Mouse (Mus musculus): ENCODE measurements at regions not wholly inside any gene's neighbourhood (a gene's known extent, or its start where the extent isn't known, plus 50 kb on each side); places are given as distances from the start of the nearest gene placed in this dataset.

DNA sequence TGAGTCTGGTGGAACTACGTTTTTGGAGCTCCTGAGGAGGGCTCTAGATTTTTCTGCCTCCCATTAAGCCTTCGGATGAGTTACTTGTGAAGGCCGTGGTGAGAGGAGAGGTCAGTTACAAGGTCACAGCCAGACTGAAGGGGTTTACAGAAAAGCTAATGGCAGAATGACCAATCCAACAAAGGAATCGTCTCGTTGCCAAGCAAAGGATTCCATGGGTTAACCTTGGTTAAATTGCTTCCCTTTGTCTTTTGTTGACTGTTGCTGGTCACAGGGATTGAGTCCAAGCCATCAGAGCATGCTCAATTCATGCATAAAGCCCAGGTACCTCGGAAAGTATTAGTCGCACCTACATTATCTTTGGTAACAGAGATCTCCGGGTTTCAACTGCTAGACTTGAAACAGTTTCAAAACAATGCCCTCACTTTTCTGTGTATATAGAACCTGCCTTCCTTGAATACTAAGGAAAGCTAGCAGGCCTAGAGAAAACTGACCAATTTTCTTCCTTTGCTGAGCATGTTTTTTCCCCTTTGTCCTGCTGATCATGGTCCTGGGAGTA is 100.3 kb downstream of the Etaa1 start:
- H3K9ac ChIP-seq (ENCODE audit: low read depth, low read length, severe bottlenecking), result no peak overlapping the region
- no peak overlapping the region for H3K27ac ChIP-seq (replicated peaks; ENCODE audit: low read depth, low read length)
- DNase-seq (ENCODE audit: low spot score), result no peak
- no peaks in the 10 kb centered on the region for H3K9me3 ChIP-seq (ENCODE audit: control insufficient read depth, low read length)
- no peak for ATAC-seq (ENCODE audit: low FRiP score, low read depth)
- H3K4me3 ChIP-seq (replicated peaks; ENCODE audit: low read length), result no peak overlapping the region
- WGBS, result 81% methylated on average over 8 of the region's 8 CpGs
- no peak overlapping the region for H3K4me2 ChIP-seq (replicated peaks; ENCODE audit: low read depth, low read length, severe bottlenecking)
- no peaks in the 10 kb centered on the region for H3K4me1 ChIP-seq (ENCODE audit: control insufficient read depth, insufficient read depth, low read length)
- H3K27me3 ChIP-seq (ENCODE audit: control insufficient read depth, insufficient read depth, low read length), result no peaks in the 10 kb centered on the region
- no peak for TF ChIP-seq POLR2A (IDR thresholded peaks at IDR 0.05; ENCODE audit: borderline replicate concordance, extremely low read depth, insufficient read depth, insufficient read length)
- no peaks in the 10 kb centered on the region for H3K36me3 ChIP-seq (ENCODE audit: control insufficient read depth, insufficient read depth, low read length)

DNA sequence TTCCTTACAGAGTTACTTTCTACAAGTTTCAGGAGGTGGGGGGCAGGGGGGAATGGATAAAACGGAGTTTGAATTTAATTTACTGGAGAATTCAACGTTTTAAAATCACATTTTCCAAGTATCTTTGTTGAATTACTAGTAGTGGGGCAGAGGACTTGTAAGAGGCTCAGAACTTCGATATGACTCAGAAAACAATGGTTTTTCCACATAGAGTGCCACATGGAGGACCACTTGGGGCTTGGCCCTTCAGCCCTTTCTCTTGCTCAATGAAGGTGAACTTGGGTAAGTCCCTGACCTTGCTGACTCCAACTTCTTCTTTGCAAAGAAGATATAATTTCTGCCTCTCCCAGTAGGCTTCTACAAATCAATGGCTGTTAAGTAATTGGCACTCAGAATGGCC is 99.8 kb downstream of the Etaa1 start:
- 57% methylated on average over 3 of the region's 3 CpGs for WGBS
- no peak for TF ChIP-seq POLR2A (IDR thresholded peaks at IDR 0.05; ENCODE audit: borderline replicate concordance, extremely low read depth, insufficient read depth, insufficient read length)
- no peaks in the 10 kb centered on the region for H3K9me3 ChIP-seq (ENCODE audit: control insufficient read depth, low read length)
- no peak for ATAC-seq (ENCODE audit: low FRiP score, low read depth)
- H3K4me2 ChIP-seq (replicated peaks; ENCODE audit: low read depth, low read length, severe bottlenecking), result no peak overlapping the region
- no peak overlapping the region for H3K9ac ChIP-seq (ENCODE audit: low read depth, low read length, severe bottlenecking)
- no peaks in the 10 kb centered on the region for H3K4me1 ChIP-seq (ENCODE audit: control insufficient read depth, insufficient read depth, low read length)
- H3K4me3 ChIP-seq (replicated peaks; ENCODE audit: low read length), result no peak overlapping the region
- no peaks in the 10 kb centered on the region for H3K27me3 ChIP-seq (ENCODE audit: control insufficient read depth, insufficient read depth, low read length)
- no peaks in the 10 kb centered on the region for H3K36me3 ChIP-seq (ENCODE audit: control insufficient read depth, insufficient read depth, low read length)
- no peak overlapping the region for H3K27ac ChIP-seq (replicated peaks; ENCODE audit: low read depth, low read length)
- DNase-seq (ENCODE audit: low spot score), result no peak

DNA sequence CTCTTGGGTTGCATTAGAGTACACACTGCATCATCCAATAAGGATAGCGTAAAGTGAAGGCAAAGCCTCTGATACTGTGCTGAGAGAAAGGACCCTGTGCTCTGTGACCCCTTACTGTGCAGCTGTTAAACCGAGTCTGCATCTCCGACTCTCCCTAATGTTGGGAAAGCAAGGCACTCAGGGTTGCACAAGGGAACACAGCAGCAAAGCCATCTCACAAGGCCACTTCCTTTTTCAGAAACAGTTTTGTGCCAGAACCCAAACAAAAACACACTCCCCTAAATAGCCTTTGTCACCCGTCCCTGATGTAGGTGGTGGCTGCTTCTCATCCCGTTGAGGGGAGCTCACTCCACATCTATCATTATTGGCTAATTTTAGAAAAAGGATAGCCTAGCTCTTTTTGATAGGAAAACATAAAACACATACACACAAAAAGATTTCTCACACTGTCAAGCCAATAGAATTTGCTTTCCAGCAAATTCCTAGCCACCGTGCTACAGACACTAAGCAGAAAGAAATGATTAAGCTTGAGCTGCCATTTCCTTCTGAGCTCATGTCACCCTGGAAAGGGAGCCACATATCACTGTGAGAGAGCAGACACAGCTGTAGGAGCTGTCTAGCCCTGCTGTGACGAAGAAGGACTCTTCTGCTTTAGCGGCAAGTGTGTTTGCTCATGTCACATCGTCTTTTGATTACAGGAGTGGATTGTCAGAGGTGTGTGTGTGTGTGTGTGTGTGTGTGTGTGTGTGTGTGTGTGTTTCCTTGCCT is 94.1 kb downstream of the Etaa1 start:
- Histone ChIP-seq H3K9me3 (ENCODE audit: control insufficient read depth, low read length) (no peaks in the 10 kb centered on the region), H3K9ac (ENCODE audit: low read depth, low read length, severe bottlenecking) (no peak overlapping the region), H3K36me3 (ENCODE audit: control insufficient read depth, insufficient read depth, low read length) (no peaks in the 10 kb centered on the region), H3K27ac (replicated peaks; ENCODE audit: low read depth, low read length) (no peak overlapping the region), H3K27me3 (ENCODE audit: control insufficient read depth, insufficient read depth, low read length) (no peaks in the 10 kb centered on the region), H3K4me2 (replicated peaks; ENCODE audit: low read depth, low read length, severe bottlenecking) (no peak overlapping the region), H3K4me3 (replicated peaks; ENCODE audit: low read length) (no peak overlapping the region), H3K4me1 (ENCODE audit: control insufficient read depth, insufficient read depth, low read length) (no peaks in the 10 kb centered on the region)
- DNase-seq (ENCODE audit: low spot score) (no peak), ATAC-seq (ENCODE audit: low FRiP score, low read depth) (no peak)
- TF ChIP-seq POLR2A (IDR thresholded peaks at IDR 0.05; ENCODE audit: borderline replicate concordance, extremely low read depth, insufficient read depth, insufficient read length), result no peak
- WGBS, result 45% methylated on average over 9 of the region's 9 CpGs

DNA sequence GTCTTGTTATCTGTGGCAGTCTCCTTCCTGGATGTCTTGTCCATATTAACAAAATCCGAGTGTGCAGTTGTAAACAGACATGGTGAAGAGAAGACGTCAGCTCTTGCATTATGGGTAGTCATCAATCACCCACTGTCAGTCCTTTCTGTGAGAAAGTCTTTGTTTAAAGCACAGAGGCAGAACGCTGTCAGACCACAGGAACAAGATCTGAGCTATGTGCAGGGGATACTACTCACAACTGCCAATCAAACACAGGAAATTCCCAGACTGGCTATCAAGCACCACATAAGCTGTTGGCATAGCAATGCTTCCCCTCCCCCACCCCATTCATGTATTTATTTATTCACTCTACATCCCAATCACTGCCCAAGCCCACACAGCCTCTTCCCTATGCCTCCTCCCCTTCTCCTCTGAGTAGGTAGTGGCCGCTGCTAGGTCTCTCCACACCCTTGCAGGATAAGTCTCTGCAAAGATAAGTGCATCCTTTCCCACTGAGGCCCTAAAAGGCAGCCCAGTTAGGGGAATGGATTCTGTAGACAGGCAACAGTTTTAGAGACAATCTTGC is 88.8 kb downstream of the Etaa1 start:
- no peak overlapping the region for H3K27ac ChIP-seq (replicated peaks; ENCODE audit: low read depth, low read length)
- 35% methylated on average over 4 of the region's 4 CpGs for WGBS
- no peaks in the 10 kb centered on the region for H3K4me1 ChIP-seq (ENCODE audit: control insufficient read depth, insufficient read depth, low read length)
- no peak overlapping the region for H3K4me2 ChIP-seq (replicated peaks; ENCODE audit: low read depth, low read length, severe bottlenecking)
- no peaks in the 10 kb centered on the region for H3K9me3 ChIP-seq (ENCODE audit: control insufficient read depth, low read length)
- DNase-seq (ENCODE audit: low spot score), result no peak
- no peak for TF ChIP-seq POLR2A (IDR thresholded peaks at IDR 0.05; ENCODE audit: borderline replicate concordance, extremely low read depth, insufficient read depth, insufficient read length)
- no peaks in the 10 kb centered on the region for H3K27me3 ChIP-seq (ENCODE audit: control insufficient read depth, insufficient read depth, low read length)
- ATAC-seq (ENCODE audit: low FRiP score, low read depth), result no peak
- H3K9ac ChIP-seq (ENCODE audit: low read depth, low read length, severe bottlenecking), result no peak overlapping the region
- H3K4me3 ChIP-seq (replicated peaks; ENCODE audit: low read length), result no peak overlapping the region
- H3K36me3 ChIP-seq (ENCODE audit: control insufficient read depth, insufficient read depth, low read length), result no peaks in the 10 kb centered on the region

DNA sequence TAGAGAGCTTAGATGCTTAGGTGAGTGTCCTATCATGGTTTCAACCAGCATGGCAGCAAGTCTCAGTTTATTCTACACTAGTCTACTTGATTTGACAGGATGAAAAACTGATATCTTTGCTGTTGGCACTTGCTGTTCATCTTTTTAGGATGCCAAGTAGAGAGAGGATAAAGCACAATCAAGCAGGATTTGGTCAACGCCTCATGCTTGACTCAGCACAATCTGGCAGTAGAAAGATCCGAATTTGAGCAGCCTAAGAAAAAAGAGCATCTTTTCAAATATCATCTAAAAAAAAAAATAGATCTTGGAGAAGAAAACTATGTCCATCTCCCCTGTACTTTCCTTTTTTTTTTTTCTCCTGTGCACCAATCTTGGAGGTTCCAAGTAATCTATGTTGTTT is 83.0 kb downstream of the Etaa1 start:
- no peaks in the 10 kb centered on the region for H3K9me3 ChIP-seq (ENCODE audit: control insufficient read depth, low read length)
- H3K4me3 ChIP-seq (replicated peaks; ENCODE audit: low read length), result no peak overlapping the region
- no peak for TF ChIP-seq POLR2A (IDR thresholded peaks at IDR 0.05; ENCODE audit: borderline replicate concordance, extremely low read depth, insufficient read depth, insufficient read length)
- no peaks in the 10 kb centered on the region for H3K36me3 ChIP-seq (ENCODE audit: control insufficient read depth, insufficient read depth, low read length)
- H3K4me1 ChIP-seq (ENCODE audit: control insufficient read depth, insufficient read depth, low read length), result no peaks in the 10 kb centered on the region
- H3K9ac ChIP-seq (ENCODE audit: low read depth, low read length, severe bottlenecking), result no peak overlapping the region
- ATAC-seq (ENCODE audit: low FRiP score, low read depth), result no peak
- 89% methylated on average over 2 of the region's 2 CpGs for WGBS
- no peak overlapping the region for H3K4me2 ChIP-seq (replicated peaks; ENCODE audit: low read depth, low read length, severe bottlenecking)
- H3K27me3 ChIP-seq (ENCODE audit: control insufficient read depth, insufficient read depth, low read length), result no peaks in the 10 kb centered on the region
- H3K27ac ChIP-seq (replicated peaks; ENCODE audit: low read depth, low read length), result no peak overlapping the region
- DNase-seq (ENCODE audit: low spot score), result no peak
